ENCODE assay signal across 7 mouse cellular contexts in the genomic region with DNA sequence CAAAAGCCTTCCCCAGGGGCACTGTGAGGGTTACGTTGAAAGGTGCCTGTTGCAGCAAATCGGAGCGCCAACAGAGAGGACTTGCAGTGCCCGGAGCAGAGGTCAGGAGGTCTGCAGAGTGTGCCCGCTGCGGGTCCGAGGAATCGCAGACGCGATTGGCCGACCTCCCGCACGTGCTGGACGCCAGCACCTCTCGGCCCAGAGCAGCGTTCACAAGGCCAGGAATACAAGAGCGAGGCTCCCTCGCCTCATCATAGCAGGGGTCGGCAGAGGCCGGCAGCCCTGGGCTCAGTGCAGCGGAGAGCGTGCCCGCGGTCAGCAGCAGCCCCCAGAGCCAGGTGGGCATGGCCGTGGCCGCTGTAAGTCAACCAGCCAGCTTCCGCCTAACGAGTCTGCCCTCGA. TPM values are rescaled to one million over a fixed set of nuclear protein-coding genes. Genes with fewer than 3 reads are reported as not detected.
DNase-seq lines count a peak whose midpoint lies in the region; TF ChIP-seq lines count a peak whose summit lies in the region.

No protein-coding gene starts in this region.

- H3K36me3 ChIP-seq in thymus, adult 2 months (ENCODE audit: control insufficient read depth, insufficient read depth, low read length), result no peaks in the 10 kb centered on the region

- H3K27me3 ChIP-seq in thymus, adult 2 months (ENCODE audit: control insufficient read depth, insufficient read depth, low read length), result peaks cover 11% of the 10 kb centered on the region; the same call in 1 of the 2 replicates

- no peak for TF ChIP-seq CTCF in thymus, adult 2 months (IDR thresholded peaks at IDR 0.05; ENCODE audit: borderline replicate concordance, control insufficient read depth, extremely low read depth, insufficient read depth, low read length, poor library complexity)
- TF ChIP-seq CTCF in embryonic fibroblast, embryonic 13.5 days (IDR thresholded peaks at IDR 0.05; ENCODE audit: borderline replicate concordance, insufficient read depth, low read length), result no peak

- 26% methylated on average over 29 of the region's 29 CpGs for WGBS in thymus, adult 2 months

- no peak for TF ChIP-seq POLR2A in thymus, adult 2 months (IDR thresholded peaks at IDR 0.05; ENCODE audit: control insufficient read depth, extremely low read depth, insufficient read depth, low read length, poor library complexity)
- TF ChIP-seq POLR2A in embryonic fibroblast, embryonic 13.5 days (IDR thresholded peaks at IDR 0.05; ENCODE audit: low read depth, low read length), result no peak

- DNase-seq in thymus, adult 2 months, result no peak
- DNase-seq in thymus, postnatal 10 days (ENCODE audit: low spot score in 2 of 2), result no peak
- DNase-seq in induced T-regulatory cell, adult 2 months (ENCODE audit: low read depth), result peak; percentile 16
- DNase-seq in lung, postnatal 36 days, result peak; percentile 11
- peak; percentile 48 for DNase-seq in testis, postnatal 14 days (ENCODE audit: low spot score)
- no peak for DNase-seq in urinary bladder, adult 18-20 months (ENCODE audit: low spot score in 2 of 2)

- H3K4me3 ChIP-seq in thymus, adult 2 months (ENCODE audit: control insufficient read depth, insufficient read depth, low read length), result peak overlapping the region; percentile 26
- peak overlapping the region; percentile 1; the same call in 1 of the 2 replicates for H3K4me3 ChIP-seq in embryonic fibroblast, embryonic 13.5 days (ENCODE audit: insufficient read depth, low read length)

- no peak overlapping the region for H3K27ac ChIP-seq in thymus, adult 2 months (ENCODE audit: control insufficient read depth, insufficient read depth, low read length)
- peak overlapping the region; percentile 19; the same call in 1 of the 2 replicates for H3K27ac ChIP-seq in embryonic fibroblast, embryonic 13.5 days (ENCODE audit: insufficient read depth, low read length)

- H3K4me1 ChIP-seq in thymus, adult 2 months (replicated peaks; ENCODE audit: control insufficient read depth, insufficient read depth, low read length), result peaks cover 36% of the 10 kb centered on the region
- peaks cover 9% of the 10 kb centered on the region for H3K4me1 ChIP-seq in embryonic fibroblast, embryonic 13.5 days (ENCODE audit: control insufficient read depth, insufficient read depth, low read length)

RNA-seq across cellular contexts. Expression of a gene that starts 0.7 kb away (rescaled TPM):
- polyA plus RNA-seq in thymus, adult 2 months (2012; rRNA removed), result 0.71 and 1.5 TPM in 2 replicates
- 2.9 and 4.1 TPM in 2 replicates for polyA plus RNA-seq in embryonic fibroblast, embryonic 13.5 days (2011; ENCODE audit: insufficient read length, low read depth, missing spikeins)

RNA-seq across cellular contexts. Expression of a gene that starts 3.3 kb away (rescaled TPM):
- polyA plus RNA-seq in thymus, adult 2 months (2012; rRNA removed), result 14.5 and 16.8 TPM in 2 replicates
- 10.9 and 14.0 TPM in 2 replicates for polyA plus RNA-seq in embryonic fibroblast, embryonic 13.5 days (2011; ENCODE audit: insufficient read length, low read depth, missing spikeins)

RNA-seq across cellular contexts. Expression of a gene that starts 12.0 kb away (rescaled TPM):
- 17.6 and 20.0 TPM in 2 replicates for polyA plus RNA-seq in thymus, adult 2 months (2012; rRNA removed)
- polyA plus RNA-seq in embryonic fibroblast, embryonic 13.5 days (2011; ENCODE audit: insufficient read length, low read depth, missing spikeins), result 7.9 and 9.2 TPM in 2 replicates

RNA-seq across cellular contexts. Expression of a gene that starts 39.1 kb away (rescaled TPM):
- polyA plus RNA-seq in thymus, adult 2 months (2012; rRNA removed), result 977 and 1,122 TPM in 2 replicates
- polyA plus RNA-seq in embryonic fibroblast, embryonic 13.5 days (2011; ENCODE audit: insufficient read length, low read depth, missing spikeins), result 382 and 460 TPM in 2 replicates

RNA-seq across cellular contexts. Expression of a gene that starts 42.6 kb away (rescaled TPM):
- 64.5 and 86.9 TPM in 2 replicates for polyA plus RNA-seq in thymus, adult 2 months (2012; rRNA removed)
- polyA plus RNA-seq in embryonic fibroblast, embryonic 13.5 days (2011; ENCODE audit: insufficient read length, low read depth, missing spikeins), result 23.5 and 24.2 TPM in 2 replicates

Comparison
In these comparisons a context has a peak if more than half of its experiments do, and no peak if none do; other contexts are left out.
1. DNase-seq: peak in induced T-regulatory cell, adult 2 months (single experiment), lung, postnatal 36 days (single experiment) and testis, postnatal 14 days (single experiment); none in thymus, adult 2 months (single experiment), thymus, postnatal 10 days (0 of 2) and urinary bladder, adult 18-20 months (0 of 2).